Mouse (Mus musculus): ENCODE measurements around the gene Obsl1.

Obsl1 gene

GRCm38 (mm10) chr1:75487040-75487404 is 19.2 kb downstream of the Obsl1 start:
- DNase-seq (ENCODE audit: low spot score), result no peak

GRCm38 (mm10) chr1:75486561-75486960 is 19.7 kb downstream of the Obsl1 start:
- no peak for DNase-seq (ENCODE audit: low spot score)

DNA sequence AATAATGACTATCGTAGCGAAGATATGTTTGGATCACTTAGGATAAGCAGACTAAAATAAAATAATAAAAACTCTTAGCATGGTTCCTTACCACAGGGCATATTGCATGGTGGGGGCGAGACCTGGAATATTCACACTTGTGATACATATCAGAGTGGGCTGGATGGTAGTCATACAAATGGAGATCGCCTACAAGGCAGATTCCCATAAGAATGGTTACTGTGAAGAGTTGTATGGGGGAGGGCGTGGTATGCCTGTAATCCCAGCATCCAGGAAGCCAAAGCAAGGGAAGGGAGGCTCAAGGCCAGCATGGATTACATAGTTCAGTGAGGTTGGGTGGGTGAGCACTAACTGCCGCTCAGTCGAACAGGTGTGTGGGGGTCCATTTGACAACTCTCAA is 25.5 kb downstream of the Obsl1 start:
- no peak for DNase-seq (ENCODE audit: low spot score)

- no peak for DNase-seq (ENCODE audit: low spot score)
These were observed 26.2 kb downstream of the Obsl1 start for GRCm38 (mm10) chr1:75480036-75480435.

DNA sequence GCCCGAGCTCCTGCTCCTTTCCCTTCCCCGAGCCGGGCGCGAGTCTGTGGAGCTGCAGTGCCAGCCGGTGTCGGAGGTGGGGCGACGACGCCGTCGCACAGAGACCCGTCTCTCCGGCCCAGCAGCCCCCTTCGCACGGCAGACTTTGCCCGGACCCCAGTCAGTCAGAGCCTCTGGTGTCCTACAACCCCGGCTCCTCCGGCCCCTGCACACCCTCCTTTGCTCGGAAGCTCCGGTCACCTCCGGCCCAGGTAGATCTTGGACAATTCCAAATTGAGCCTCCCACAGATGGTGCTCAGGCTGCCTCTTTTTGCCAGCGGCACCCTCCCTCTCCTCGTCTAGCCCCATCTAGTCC is 26.6 kb downstream of the Obsl1 start:
- no peak for DNase-seq (ENCODE audit: low spot score)

GRCm38 (mm10) chr1:75478916-75479634 is 27.2 kb downstream of the Obsl1 start, which contains the start of the genes Chpf and Tmem198:
Gene Chpf, minus strand, starts transcription at chr1:75479307.
Gene Tmem198, plus strand, starts transcription at chr1:75479532.
- peak; percentile 95 for DNase-seq (ENCODE audit: low spot score)

- DNase-seq (ENCODE audit: low spot score), result no peak
These were observed 27.8 kb downstream of the Obsl1 start for GRCm38 (mm10) chr1:75478497-75478896.

DNA sequence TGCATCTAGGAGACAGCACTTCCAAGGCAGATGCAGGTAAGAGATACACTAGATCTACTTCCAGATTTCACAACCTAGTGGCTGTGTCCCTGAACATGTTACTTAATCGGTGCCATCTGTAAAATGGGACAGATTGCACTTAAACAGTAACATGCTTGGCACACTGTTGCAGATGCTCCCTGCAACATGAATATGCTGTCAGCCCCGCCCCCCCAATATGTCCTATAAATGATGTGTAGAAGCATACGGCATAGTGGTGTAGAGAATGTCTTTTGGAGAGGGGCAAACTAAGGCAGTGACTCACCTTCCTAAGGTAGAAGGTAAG is 28.3 kb downstream of the Obsl1 start:
- DNase-seq (ENCODE audit: low spot score), result no peak

- DNase-seq (ENCODE audit: low spot score), result no peak
These were observed 28.8 kb downstream of the Obsl1 start for GRCm38 (mm10) chr1:75477264-75477965.

GRCm38 (mm10) chr1:75476441-75476840 is 29.8 kb downstream of the Obsl1 start:
- no peak for DNase-seq (ENCODE audit: low spot score)

- DNase-seq (ENCODE audit: low spot score), result no peak
These were observed 36.9 kb downstream of the Obsl1 start for GRCm38 (mm10) chr1:75469287-75469825.

- no peak for DNase-seq (ENCODE audit: low spot score)
These were observed 38.9 kb downstream of the Obsl1 start for GRCm38 (mm10) chr1:75467215-75467927.

- DNase-seq (ENCODE audit: low spot score), result no peak
These were observed 42.5 kb downstream of the Obsl1 start for GRCm38 (mm10) chr1:75463652-75464204.

DNA sequence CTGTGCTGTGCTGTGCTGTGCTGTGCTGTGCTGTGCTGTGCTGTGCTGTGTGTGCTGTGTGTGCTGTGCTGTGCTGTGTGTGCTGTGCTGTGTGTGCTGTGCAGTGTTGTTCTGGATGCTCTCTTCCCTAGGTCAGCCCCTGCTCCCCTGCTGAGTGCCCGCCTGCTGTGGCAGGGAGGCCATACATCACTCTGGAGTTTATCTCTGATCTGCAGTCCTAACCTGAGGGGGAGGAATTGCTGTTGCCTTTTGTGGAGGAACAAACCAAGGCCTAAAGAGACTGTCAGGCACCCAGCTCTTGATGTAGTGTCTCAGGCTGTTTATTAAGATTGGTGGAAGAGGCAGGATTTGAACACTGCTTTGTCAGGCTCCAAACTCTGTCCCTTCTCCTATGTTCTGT is 43.6 kb downstream of the Obsl1 start:
- DNase-seq (ENCODE audit: low spot score), result no peak

GRCm38 (mm10) chr1:75460297-75460696 is 46.0 kb downstream of the Obsl1 start:
- DNase-seq (ENCODE audit: low spot score), result no peak

DNA sequence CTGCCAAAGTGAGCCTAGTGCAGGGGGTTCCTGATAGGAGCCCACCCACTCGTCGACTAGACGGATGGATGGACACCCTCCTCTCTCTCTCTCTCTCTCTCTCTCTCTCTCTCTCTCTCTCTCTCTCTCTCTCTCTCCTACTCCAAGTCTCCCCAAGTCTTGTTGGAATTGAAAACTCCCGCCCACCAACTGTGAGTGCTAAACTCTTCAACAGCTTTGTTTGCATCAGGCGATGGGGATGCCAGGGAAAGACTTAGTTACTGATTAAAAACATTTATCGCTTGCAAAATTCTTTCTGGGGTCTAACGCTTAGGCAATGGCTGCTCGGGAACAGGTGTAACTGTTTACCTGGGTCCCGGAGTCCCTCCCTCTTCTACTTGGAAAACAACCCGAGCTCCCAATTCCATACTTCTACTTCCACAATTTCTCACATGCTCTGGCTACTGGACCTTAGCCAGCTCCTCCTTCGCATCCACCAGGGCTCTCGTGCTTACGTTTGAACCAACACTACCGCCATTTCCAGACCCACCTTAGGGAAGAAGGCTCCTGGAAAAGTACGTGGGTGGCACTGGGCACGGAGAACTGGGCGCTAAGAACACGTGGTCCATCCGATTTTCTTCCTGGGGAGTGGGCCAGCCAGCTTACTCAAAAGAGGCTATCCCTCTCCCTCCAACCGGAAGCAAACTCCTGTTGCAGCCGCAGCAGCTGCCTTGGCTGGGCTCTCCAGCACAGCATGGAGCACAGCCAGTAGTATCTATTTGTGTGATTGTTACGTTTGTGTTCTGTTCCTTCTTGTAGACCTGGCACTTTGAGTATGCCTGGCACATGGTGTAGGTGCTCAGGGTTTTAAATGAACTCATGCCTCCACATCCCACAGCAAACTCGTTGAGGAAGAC is 47.2 kb downstream of the Obsl1 start:
- no peak for DNase-seq (ENCODE audit: low spot score)

DNA sequence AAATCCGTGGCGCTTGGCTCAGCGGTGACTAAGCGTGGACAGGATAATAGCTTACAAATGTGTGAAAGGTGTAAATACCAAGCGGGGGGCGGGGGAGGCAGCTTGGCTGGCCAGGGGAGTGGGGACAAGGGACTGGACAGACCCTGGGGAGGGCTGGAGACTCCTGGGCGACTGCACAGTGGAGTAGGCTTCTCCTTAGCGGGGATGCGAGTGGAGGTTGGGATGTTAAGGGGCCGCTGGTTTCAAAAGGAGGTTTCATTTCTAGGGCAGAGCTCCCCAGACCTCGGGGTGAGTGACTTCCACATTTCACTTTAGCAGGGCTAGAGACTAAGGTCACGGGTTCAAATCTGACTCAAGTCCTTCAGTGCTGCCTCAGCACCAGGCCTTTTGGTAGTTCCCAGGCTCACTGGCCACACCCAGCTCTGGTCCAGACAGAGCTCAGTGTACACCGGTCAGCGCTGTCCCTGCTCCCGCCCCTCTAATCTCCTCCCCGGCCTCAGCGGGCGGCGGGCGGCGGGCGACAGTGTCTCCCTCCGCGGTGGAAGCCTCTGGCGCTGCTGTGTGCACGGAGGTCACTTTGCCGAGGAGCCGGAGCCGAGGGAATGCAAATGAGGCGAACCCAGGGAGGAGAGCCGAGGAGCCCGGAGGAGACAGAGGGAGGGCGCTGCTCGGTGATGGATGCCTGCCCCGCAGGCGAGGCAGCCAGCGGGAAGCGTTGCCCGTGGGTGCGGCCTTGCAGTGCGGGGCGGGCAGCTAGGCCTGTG is 48.0 kb downstream of the Obsl1 start:
- no peak for DNase-seq (ENCODE audit: low spot score)

DNA sequence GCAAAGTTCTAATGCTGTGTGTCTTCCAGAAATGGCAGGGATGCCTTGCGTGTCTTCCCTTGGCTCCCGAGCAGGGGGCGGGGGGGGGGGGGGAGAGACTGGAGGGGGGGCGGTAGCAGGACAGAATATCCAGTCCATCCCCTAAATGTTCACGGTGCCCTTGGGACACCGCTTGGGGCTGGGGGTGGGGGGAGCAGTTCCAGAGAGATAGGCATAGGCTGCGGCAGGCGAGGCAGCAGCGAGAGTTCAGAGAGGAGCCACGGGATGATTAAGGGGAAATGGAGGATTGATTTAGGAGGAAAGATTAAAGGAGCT is 48.6 kb downstream of the Obsl1 start:
- no peak for DNase-seq (ENCODE audit: low spot score)

DNA sequence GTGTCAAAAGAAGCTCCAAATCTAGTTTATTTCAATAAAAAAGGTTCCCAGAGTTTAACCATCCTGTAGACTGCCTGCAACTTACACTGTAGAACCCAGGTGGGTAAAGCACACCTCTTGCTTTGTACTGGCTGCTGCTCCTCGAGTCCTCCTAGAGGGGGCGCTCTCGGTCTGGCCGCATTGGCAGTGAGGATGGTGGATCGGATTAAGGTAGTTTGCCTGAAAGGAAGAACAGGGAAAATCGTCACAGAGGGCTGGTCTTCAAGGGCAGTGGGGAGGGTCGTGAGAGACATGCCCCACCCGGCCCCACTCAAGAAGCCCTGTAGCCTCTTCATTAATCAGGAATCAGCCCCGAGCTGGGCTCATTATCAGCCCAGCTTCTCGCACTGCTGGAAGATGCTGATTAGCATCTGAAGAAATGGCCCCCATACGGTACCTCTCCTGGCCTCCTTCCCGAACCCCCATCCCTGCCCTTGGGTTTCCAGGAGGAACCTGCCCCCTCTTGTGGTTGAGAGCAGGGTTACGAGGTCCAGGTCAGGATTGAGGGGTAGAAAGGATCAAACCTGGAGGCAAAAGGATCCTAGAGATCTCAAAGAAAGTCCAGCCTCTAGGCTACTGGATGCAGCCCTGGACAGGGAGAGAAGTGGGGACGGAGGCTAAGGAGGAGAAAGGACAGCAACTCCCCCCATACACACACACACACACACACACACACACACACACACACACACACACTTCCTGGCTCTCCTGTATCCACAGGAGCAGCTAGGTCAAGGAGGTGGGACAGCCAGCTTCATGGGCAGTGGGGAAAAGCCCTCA is 49.3 kb downstream of the Obsl1 start:
- no peak for DNase-seq (ENCODE audit: low spot score)

- DNase-seq (ENCODE audit: low spot score), result no peak
These were observed 50.3 kb downstream of the Obsl1 start for GRCm38 (mm10) chr1:75455948-75456347.

Measured in left cerebral cortex, adult 11 months (tissue).